Mouse (Mus musculus) kidney, adult 2 months (tissue): ENCODE data around the gene Bicra.

ENCODE experiments used
- CTCF ChIP-seq: fragments of 200-500 bp; conservative IDR thresholded peaks from 2 replicates; pipeline ENCODE4 v1.5.1; 2011; ENCODE audit warnings: low read depth, mild to moderate bottlenecking, control low read depth, low read length, moderate library complexity, mixed read lengths; ENCODE audit not compliant: insufficient read depth, insufficient read length
- POLR2A ChIP-seq: fragments of 200-500 bp; IDR thresholded peaks from one replicate; pipeline ENCODE4 v1.6.1; 2011; ENCODE audit warnings: low read depth, low read length, control low read depth

GRCm38 (mm10) chr7:15981538-15981937 is 66.2 kb downstream of the Bicra start:
- TF ChIP-seq CTCF (no peak), POLR2A (no peak)
